Mouse (Mus musculus) brain, embryonic 14.5 days (tissue): ENCODE results near the gene Ddx54. TPM values are rescaled to one million over a fixed set of nuclear protein-coding genes. Genes with fewer than 3 reads are reported as not detected.

Experiments
- DNase-seq: peaks from one replicate; pipeline ENCODE4 v3.0.0-alpha.2; 2011; ENCODE audit warnings: low read depth
- CTCF ChIP-seq: fragments of 200-500 bp; IDR thresholded peaks from 2 replicates; pipeline ENCODE4 v1.5.1; 2012; ENCODE audit warnings: inconsistent platforms, mild to moderate bottlenecking, moderate library complexity, borderline replicate concordance; ENCODE audit not compliant: insufficient read depth, insufficient read length; ENCODE audit errors: extremely low read depth
- POLR2A ChIP-seq: fragments of 200-500 bp; IDR thresholded peaks from 2 replicates; pipeline ENCODE4 v1.6.1; 2012; ENCODE audit warnings: mild to moderate bottlenecking, inconsistent platforms, borderline replicate concordance; ENCODE audit not compliant: poor library complexity, insufficient read depth, insufficient read length, severe bottlenecking; ENCODE audit errors: extremely low read depth
- polyA plus RNA-seq: library from polyadenylated mRNA; depleted of rRNA; stranded (reverse); fragments of >200 nt; gene quantifications from 2 replicates; pipeline ENCODE4 v1.2.3, GENCODE M21; 2012

The Ddx54 gene
- polyA plus RNA-seq, 1 experiment: 49.7 TPM

DNA sequence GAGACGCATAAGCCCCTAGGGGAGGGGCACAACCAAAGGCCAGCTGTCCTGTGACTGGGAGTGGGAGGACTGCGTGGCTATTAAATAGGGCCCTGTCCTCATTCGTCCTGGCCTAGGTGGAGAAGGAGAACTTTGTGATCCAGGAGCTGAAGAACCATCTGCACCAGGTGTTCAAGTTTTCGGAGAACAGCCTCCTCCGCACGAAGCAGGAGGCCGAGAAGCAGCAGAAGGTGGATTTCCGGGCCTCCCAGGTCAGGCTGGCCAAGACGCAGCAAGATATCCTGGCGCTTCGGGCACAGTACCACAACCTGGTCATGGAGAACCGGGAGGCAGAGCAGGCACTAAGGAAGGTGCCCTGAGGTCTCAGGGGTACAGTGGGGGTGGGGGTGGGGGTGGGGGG is 10.3 kb upstream of the Ddx54 start:
- no peak for DNase-seq
- TF ChIP-seq POLR2A: no peak
- TF ChIP-seq CTCF: no peak

DNA sequence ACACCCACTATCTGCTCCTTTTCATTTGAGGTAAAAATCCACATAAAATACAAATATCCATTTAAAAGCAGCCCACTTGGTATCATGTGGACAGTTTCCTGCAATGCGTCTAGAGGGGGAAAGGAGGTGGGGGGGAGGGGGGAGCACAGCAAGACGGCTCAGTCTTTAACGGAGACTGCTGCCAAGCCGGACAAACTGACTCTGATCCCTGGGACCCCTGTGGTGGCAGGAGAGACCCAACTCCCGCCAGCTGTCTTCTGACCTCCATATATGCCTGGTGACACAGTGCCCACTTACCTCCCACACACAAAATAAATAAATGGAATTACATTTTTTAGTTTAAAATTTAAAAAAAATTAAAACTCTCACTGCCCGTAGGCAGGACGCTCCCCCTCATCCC is 9.0 kb upstream of the Ddx54 start:
- TF ChIP-seq POLR2A (no peak), CTCF (no peak)

DNA sequence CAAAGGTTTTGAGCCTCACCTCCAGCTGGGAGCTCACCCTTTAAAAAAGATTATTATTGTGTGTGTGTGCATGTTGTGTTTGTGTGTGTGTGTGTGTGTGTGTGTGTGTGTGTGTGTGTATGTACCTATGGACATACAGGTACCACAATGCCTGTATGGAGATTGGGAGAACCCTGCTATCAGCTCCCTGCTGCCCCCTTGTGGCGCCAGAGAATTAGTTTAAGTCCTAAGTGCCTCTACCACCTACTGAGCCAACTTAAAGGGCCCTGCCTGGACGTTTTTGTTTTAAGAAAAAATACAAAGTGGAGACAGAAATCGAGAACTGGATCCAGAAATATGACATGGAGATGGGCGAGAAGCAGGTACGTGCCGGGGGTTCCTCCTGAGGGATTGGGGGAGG is 7.7 kb upstream of the Ddx54 start:
- TF ChIP-seq POLR2A (no peak), CTCF (peak; percentile 79; the same call in 1 of the 2 replicates)
- peak; percentile 89 for DNase-seq

More for the DNA sequence above, 9.0 kb upstream of the Ddx54 start:
- no peak for DNase-seq

DNA sequence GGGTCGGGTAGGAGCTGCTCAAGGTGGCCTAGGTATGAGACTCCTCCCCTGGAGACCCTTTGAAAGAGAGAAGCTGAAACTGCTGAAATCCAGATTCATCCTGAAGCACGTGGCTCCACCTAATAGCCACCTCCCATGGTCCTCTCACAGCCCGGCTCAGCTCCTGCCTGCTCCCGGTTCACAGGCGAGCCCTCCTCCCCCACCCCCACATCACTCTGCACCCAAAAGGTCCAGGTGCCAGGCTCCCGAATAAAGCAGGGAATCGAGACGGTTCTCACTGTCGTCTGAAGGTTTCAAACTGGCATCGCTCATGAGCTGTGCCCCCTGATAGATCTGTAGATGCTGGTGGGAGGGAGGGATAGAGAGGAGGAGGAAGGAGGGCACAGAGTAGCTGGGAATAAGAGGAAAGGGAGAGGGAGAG is 7.3 kb upstream of the Ddx54 start:
- DNase-seq: peak; percentile 28
- TF ChIP-seq CTCF (no peak), POLR2A (no peak)

DNA sequence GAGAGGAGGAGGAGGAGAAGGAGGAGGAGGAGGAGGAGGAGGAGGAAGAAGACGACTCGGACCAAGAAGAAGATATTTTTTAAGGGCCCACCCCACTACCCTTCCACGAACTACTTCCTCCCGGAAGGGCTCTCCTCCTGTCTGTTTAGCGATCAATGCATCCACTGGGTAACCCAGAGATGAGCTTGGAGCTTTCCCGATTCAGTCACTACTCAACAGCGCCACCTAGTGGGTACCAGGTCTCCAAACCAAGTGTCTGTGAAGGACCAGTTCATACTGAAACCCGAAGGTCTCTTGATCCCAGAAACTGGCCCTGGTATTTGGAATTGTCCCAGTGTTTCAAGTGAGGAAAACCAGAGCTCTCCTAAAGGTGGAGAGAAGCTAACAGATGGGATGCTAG is 6.9 kb upstream of the Ddx54 start:
- peak; percentile 97 for DNase-seq
- TF ChIP-seq CTCF (peak; percentile 88), POLR2A (peak; percentile 27; the same call in 1 of the 2 replicates)

DNA sequence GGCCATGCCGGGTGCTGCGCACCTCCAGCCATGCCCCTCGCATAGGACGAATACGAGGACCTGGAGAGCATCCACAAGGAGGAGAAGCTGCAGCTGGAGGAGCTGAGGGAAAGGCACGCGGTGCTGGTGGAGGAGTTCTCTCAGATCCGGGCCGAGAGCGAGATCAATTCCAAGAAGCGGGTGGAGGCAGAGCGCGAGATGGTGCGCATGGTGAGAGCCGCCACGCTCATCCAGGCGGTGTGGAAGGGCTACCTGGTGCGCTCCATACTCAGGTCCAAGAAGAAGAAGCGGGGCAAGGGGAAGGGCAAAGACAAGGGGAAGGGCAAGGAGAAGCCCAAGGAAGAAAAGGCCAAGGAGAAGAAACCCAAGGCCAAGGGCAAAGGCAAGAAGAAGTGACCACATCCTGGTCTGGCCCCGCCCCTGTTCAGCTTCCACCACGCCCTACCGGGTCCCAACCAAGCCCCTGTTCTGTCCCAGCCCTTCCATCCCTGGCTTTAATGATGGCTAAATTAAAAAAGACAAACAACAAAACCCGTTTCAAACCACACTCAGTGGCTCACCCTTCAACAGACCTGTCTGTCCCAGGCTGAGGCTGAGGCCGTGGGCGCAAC is 5.8 kb upstream of the Ddx54 start:
- no peak for DNase-seq
- TF ChIP-seq POLR2A: no peak
- TF ChIP-seq CTCF: no peak

DNA sequence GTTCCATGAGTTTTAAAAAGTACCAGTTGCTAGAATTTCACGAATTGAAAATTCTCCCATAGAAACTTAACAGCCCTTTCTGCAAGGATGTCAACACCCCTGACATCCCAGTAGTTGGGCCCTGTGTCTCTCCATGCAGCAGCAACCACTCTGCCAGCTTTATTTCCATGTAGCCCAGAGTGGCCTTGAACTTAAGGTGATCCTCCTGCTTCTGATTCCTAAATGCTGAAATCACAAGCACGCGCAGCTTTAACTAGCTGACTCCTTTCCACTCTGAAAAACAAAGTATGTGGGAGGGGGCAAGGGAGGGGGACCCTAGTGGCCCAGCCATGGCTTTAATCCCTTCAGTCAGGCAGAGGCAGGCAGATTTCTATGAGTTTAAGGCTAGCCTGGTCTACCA is 5.2 kb upstream of the Ddx54 start:
- no peak for DNase-seq
- TF ChIP-seq POLR2A (no peak), CTCF (no peak)

DNA sequence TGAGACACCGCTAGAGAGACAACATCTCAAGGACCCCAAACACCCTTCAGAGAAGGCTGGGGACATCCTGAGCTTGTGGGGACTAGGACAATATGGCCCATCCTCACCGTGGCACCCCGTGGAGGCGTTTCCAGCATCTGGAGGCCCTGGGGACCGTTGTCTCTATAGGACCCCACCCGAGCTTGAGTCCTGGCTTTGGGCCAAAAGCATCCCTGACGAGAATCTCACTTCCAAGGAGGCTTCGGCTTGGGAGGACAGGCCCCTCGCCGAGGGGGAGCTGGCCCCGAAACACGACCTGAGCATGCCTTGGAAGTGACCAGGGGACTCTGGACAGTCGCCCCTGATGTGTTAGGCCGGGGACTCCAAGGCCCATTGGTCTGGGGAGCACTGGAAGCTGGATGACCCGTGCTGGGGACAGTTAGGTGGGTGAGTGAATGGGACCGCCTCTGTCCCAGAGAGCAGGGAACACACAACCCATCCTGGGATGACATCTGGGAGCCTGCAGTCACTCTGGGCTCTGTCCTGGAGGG is 3.2 kb upstream of the Ddx54 start:
- DNase-seq: no peak
- no peak for TF ChIP-seq POLR2A

DNA sequence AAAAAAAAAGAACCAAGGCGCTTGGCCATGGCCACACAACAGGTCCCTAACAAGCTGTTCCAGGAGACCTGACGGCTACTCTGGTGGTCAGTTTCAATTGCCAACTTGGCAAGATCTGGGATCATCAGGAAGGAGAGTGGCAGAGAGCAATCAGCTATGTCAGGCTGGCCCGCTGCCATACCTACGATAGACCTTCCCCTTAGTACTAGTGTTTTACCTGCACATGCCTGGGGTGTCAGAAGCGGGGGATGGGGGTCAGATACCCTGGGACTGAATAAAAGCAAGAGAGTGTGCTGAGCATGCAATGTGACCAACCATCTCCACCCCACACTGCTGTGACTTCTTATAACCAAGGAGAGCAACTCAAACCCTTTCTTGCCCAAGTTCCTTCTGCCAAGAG is 1.6 kb upstream of the Ddx54 start:
- no peak for DNase-seq
- TF ChIP-seq POLR2A (no peak), CTCF (no peak)

DNA sequence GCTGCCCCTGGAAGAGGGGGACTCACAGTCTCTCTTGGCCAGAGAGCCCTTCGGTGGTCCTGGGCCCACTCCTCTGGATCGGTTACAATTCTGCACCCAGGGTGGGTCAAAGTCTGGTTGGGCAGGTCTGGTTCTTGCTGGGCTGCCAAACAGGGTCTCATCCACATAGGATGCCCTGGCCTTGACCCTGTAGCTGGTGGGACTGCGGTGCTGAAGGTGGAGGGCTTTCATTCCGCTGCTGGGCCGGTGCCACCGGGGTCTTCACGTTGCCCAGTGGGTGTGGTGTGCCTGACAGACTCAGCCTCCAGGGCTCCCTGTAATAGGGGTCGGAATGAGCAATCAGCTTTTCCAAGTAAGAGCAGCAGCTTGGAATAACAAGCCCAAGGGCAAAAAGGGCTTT is 1.1 kb upstream of the Ddx54 start:
- peak; percentile 34 for DNase-seq
- no peak for TF ChIP-seq CTCF
- TF ChIP-seq POLR2A: no peak

DNA sequence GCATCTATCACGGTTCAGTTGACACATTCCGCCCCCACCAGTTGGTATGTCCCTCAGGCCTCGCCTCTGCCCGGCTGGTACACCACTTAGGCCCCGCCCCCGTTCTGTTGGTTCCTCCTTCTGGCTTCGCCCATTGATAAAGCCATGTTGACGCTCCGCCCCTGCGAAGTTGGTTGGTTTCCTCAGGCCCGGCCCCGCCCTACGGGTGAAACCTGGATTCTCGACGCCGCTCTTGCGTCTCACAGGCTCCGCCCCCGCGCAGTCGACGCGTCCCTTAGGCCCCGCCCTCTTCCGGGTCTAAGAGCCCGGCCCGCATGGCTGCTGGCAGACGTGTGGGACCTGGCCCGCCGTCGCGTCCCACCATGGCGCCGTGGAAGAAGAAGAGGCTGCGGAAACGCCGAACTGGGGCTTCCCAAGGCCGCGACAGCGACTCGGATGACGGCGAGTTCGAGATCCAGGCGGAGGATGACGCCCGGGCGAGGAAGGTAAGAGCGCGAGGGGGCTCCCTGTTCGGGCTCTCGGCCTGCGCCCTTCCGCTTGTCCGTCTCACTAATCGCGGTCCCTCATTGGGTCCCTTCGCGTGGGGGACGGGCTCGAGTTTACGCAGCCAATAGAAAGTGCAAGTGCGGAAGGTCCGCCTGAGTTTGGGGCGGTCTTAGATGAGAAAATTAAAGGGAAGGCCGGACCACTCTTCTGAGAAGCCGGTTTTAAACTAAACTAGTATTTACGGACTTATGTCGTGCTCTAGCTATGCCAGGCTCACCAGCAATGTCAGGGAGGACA is 474 bp downstream of the Ddx54 start:
- TF ChIP-seq CTCF (no peak), POLR2A (no peak)
- DNase-seq: peak; percentile 100

DNA sequence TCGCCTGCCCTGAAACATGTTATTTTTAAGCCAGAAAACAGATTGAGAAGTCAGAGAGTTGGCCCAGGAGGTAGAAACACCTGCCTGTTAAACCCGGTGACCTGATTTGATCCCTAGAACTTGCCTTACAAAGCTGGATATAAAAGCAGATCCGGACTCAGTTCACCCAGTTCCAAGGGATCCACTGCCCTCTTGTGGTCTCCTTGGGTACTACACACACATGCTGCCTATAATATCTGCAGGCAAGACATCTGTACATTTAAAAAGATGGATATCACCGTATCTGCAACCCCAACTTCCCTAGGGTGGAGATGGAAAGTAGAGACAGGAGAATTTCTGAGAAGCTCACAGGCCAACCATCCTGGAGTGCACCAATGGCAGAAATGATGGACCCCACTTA is 3.4 kb downstream of the Ddx54 start:
- TF ChIP-seq CTCF: peak; percentile 51; the same call in 1 of the 2 replicates
- TF ChIP-seq POLR2A: no peak
- DNase-seq: peak; percentile 18
